Mouse (Mus musculus): ENCODE data around the gene Bad.

The Bad gene

GRCm38 (mm10) chr19:6915276-6915675, 26.4 kb upstream of the Bad start:
- DNase-seq (ENCODE audit: low spot score) = no peak

- DNase-seq (ENCODE audit: low spot score) = no peak
Measured at GRCm38 (mm10) chr19:6916496-6916895, 25.2 kb upstream of the Bad start.

DNA sequence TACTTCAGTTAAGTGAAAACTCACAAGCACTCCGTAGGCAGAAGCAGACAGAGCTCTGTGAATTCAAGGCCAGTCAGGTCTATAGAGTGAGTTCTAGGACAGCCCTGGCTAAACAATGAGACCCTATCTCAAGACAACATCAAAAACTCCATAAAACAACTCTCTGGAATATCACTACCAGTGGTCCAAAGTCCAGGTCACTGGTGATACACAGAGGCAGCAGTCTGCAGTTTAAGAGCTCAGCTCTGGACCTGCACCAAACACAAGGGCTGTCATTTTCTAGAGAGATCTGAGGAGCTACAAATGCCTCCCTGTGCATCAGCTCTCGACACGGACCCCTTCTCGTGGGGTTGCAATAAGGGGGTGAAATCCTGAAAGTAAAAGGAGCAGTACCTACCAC, 23.3 kb upstream of the Bad start:
- no peak for DNase-seq (ENCODE audit: low spot score)

- no peak for DNase-seq (ENCODE audit: low spot score)
Measured at GRCm38 (mm10) chr19:6919431-6919830, 22.2 kb upstream of the Bad start.

DNA sequence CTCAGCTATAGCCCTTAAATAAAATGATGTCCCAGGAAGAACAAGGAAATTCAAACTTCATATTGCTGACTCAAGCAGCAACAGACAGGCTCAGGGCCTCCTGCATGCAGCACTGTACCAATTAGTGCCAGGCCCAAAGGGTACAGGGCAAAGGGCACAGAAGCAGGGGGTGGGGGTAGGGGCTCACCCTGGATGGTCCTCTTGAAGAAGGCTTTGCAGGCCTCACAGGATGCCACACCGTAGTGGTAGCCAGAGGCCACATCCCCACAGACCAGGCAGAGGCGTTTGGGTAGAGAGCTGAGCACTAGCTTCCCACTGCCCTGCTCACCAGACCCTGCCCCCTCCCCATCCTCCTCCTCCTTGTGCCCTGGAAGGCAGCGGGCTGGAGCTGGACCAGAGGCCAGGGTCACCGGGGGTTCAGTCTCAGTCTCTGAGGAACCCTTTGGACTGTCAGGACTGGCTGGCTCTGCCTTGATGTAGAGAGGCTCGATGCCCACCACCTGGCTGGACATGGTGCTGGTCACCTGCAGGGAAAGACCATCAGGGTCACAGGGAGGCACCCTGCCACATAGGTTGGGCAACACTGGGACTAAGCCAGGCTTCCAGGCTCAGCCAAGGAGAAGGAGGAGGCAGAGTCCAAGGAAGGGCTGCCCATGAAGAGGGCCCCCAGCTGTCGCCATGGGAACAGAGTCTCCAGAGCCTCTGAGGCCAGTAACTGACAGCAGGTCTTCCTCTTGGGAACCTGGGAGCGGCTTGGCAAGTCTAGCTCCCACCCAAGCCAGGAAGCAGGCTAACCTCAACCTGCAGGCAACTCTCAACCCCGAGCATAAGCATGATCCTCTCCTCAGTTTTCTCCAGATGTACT, 21.6 kb upstream of the Bad start:
- peak; percentile 64 for DNase-seq (ENCODE audit: low spot score)

- peak; percentile 72 for DNase-seq (ENCODE audit: low spot score)
Measured at GRCm38 (mm10) chr19:6920741-6921636, 20.7 kb upstream of the Bad start.

- peak; percentile 100 for DNase-seq (ENCODE audit: low spot score)
Measured at GRCm38 (mm10) chr19:6921647-6922567, 19.8 kb upstream of the Bad start, which contains the start of gene Esrra. Gene Esrra, minus strand, starts transcription at chr19:6921813.

DNA sequence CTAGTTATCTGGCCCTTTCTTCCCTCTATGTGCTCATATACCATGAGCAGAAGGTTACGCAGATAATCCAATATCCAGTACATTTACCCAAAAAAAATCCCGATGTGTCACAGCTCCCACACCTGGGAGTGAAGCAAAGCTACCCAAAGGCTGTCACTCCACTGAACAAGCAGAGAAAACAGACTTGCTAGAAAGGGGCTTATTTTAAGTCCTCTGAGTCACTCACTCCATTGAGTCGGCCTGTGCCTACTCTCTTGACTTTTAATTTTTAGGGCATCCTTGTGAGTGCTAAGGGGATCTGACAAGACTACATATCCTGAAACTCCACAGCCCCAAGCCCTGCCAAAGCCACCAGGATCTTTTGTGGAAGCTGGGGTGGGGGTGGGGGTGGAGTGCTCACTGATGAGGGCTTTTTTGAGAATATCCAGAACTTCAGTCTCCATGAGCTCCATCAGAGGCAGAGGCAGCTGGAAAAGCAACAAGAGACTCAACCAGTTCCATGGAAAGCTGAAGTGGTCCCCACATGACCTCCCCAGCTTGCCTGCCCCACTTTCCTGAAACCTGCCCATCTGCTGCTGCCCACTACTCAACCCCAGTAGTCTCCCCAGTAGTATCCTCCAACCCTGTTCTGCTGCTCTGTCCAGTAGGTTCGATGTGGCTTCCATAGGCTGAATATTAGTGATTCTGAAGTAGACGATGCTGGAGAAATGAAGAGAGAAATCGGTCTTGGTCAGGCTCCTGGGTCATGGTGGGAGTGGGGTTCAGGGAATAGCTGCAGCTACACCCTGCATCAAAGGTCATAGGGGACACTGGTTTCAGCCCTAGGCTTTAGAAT, 18.5 kb upstream of the Bad start:
- no peak for DNase-seq (ENCODE audit: low spot score)

DNA sequence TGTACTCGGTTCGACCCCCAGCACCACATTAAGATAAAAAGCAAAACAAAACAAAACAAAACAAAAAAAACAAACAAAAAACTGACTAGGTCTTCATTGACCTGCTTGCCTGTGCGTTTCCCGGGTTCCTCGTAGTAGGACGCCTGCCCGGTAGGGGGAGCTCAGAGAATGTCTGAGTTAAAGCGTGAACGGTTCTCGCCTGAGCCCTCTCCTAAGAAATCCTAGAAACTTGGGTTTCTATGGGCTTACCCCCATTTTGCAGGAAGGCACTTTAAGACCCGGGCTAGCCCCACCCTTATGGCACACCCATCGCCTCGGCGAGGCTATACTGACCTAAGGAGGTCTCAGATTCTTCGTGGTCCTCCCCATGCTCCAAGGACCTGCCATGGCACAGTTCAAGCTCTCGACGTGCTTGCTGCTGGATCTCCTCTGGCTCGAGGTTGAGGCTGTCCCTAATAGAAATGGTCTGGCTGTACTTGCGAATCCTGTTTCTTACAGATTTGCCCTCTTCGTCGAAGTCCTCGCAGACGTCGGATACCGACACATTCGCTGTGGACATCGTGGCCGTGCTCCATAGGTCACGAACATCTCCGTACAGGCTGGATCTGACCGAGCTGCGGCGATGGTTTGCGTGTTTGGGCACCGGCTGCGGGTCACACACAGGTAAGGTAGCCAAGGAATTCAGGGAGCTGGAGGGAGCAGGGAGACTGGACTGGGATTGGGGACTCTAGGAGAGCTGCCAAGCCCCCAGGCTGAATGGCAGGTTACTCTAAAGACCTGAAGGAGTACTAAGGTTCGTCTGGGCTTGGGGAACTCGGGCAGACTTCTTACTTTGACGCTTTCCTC, 17.0 kb upstream of the Bad start:
- DNase-seq (ENCODE audit: low spot score) = peak; percentile 93

DNA sequence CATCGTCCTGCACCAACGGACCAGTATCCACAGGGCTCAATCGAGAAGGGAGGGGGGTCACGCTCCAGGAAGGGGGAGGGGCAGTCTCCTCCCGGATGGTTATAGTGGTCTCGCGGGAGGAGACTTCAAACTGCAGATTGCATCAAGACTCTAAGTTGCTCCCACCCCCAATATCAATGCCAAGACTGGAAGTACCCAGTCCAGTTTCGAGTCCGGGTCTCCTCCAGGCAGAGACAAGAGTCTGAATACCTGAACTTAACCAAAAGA, 16.4 kb upstream of the Bad start, which contains the start of gene Catsperz:
Gene Catsperz (minus strand): TSS at position 74 of the 267 bp plus-strand sequence.
- DNase-seq (ENCODE audit: low spot score) = peak; percentile 51

GRCm38 (mm10) chr19:6925611-6926329, 15.9 kb upstream of the Bad start:
- DNase-seq (ENCODE audit: low spot score) = peak; percentile 52

- peak; percentile 58 for DNase-seq (ENCODE audit: low spot score)
Measured at GRCm38 (mm10) chr19:6926559-6927255, 15.0 kb upstream of the Bad start.

GRCm38 (mm10) chr19:6928080-6928479, 13.6 kb upstream of the Bad start:
- peak; percentile 38 for DNase-seq (ENCODE audit: low spot score)

DNA sequence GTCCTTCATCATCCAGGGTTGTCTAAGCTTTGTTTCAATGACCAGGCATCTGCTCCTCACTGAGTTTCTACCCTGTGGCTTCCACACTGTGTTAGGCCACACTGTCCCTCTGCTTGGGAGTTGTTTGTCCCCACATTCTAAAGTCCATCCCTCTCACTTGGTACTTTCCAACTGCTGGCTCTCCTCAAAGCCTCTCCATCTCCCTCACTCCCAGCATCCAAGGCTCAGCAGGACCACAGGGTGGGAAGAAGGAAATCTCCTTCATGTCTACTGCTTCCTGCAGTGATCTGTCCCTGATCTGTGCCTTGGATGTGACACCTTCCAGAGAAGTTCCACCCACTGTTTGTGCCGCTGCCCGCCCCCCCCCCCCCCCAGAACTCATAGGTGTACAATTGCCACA, 10.7 kb upstream of the Bad start:
- DNase-seq (ENCODE audit: low spot score) = no peak

DNA sequence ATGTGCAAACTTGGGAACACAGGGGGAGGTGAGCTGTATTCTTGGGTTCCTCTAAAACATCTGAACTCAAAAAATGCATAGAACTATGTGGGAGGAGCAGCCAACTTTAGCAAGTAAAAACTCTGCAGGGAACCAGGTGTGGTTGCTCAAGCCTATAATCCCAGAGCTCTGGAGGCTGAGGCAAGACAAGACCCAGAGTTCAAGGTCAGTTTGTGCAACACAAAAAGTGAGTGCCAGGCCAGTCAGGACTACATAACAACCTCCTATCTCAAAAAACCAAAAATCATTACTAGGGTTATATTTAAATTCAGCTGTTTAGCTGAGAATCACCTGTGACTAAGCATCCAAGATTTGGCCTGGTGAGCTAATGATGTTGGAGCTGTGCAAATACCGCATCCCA, 9.6 kb upstream of the Bad start:
- no peak for DNase-seq (ENCODE audit: low spot score)

DNA sequence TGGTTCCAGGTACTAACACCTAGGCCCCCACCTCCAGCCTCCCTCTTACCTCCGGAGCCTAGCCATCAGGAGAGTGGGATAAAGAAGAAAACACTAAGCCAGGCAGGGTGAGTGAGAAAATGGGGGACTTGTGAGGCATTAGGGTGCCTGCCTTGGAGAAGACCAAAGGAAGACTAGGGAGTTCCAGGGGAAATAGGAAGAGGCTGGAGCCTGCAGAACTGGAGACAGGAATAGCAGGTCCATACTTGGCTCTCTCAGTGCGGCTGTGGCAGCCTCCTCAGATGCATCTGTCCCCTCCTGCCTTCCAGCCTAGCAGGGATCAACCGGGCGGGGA, 8.6 kb upstream of the Bad start:
- no peak for DNase-seq (ENCODE audit: low spot score)

DNA sequence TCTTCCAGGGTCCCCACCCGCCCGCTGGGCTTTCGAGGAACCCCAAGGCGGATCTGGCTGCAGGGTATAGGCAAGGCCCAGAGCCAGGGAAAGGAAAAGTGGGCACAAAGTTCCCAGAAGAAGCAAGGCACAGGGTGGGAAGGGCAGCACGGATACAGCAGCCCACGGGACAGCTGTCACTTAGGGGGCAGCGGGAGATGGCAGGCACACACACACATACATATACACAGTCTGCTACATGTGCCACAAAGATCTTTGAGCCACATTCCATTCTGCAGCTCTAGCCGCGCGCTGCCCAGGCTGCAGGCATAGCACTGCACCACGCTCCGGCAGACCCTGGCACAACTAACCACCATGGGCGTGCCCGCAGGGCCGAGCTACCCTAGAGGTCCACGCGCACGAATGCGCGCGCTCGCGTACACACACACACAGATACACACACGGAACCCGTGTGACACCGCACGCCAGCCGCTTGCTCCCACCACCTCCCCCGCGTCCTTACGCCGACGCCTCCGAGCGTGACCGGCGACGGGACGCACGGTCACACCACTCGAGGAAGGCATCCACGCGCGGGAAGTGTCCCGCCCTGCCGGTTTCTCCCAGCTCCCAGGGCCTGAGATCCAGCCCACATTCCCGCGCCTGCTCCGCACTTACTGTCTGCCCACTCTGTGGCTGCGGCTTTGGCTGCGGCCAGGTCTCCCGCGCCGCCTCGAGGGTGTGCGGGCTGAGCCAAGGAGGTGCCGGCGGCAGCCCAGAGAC, 8.0 kb upstream of the Bad start:
- peak; percentile 48 for DNase-seq (ENCODE audit: low spot score)

Measured in testis, postnatal 10 days (tissue).